Mouse (Mus musculus) forebrain, embryonic 11.5 days (tissue): ENCODE measurements around the gene Vmn2r100. TPM values are rescaled to one million over a fixed set of nuclear protein-coding genes. Genes with fewer than 3 reads are reported as not detected.

Experiments
- ATAC-seq: fragments of 200-750 bp; cut with Nextera tagmentation; replicated peaks from 2 replicates; pipeline ENCODE4 v1.8.0; 2017; ENCODE audit warnings: moderate TSS enrichment; ENCODE audit not compliant: low FRiP score
- DNase-seq: peaks from one replicate; pipeline ENCODE4 v3.0.0-alpha.2; 2017; ENCODE audit warnings: low spot score
- H3K27ac ChIP-seq: fragments of 300-500 bp; sonication (generic); 2 replicates; pipeline ENCODE4 v1.5.1; 2014; ENCODE audit warnings: low read depth, low read length
- H3K27me3 ChIP-seq: fragments of 300-500 bp; sonication (generic); 2 replicates; pipeline ENCODE4 v1.6.1; 2014; ENCODE audit warnings: mild to moderate bottlenecking, low read length, mixed read lengths; ENCODE audit not compliant: control insufficient read depth, insufficient read depth
- H3K36me3 ChIP-seq: fragments of 300-500 bp; sonication (generic); 2 replicates; pipeline ENCODE4 v1.6.1; 2014; ENCODE audit warnings: mild to moderate bottlenecking, low read length, moderate library complexity, mixed read lengths; ENCODE audit not compliant: control insufficient read depth, insufficient read depth
- H3K4me1 ChIP-seq: fragments of 300-500 bp; sonication (generic); replicated peaks from 2 replicates; pipeline ENCODE4 v1.6.1; 2014; ENCODE audit warnings: low read length, mixed read lengths; ENCODE audit not compliant: control insufficient read depth, insufficient read depth
- H3K4me2 ChIP-seq: fragments of 300-500 bp; sonication (generic); 2 replicates; pipeline ENCODE4 v1.6.1; 2014; ENCODE audit warnings: low read depth, mild to moderate bottlenecking, low read length, moderate library complexity, mixed read lengths; ENCODE audit not compliant: severe bottlenecking
- H3K4me3 ChIP-seq: fragments of 300-500 bp; sonication (generic); 2 replicates; pipeline ENCODE4 v1.5.1; 2014; ENCODE audit warnings: low read depth, low read length
- H3K9ac ChIP-seq: fragments of 300-500 bp; sonication (generic); 2 replicates; pipeline ENCODE4 v1.6.1; 2014; ENCODE audit warnings: low read length
- H3K9me3 ChIP-seq: fragments of 300-500 bp; sonication (generic); 2 replicates; pipeline ENCODE4 v1.6.1; 2016; ENCODE audit warnings: low read length, mixed read lengths; ENCODE audit not compliant: control insufficient read depth
- polyA plus RNA-seq: library from polyadenylated mRNA; unstranded; fragments of >200 nt; fragmentation: Nextera tagmentation; extraction: Ambion mirVana; gene quantifications from 2 replicates; pipeline ENCODE4 v1.2.1, GENCODE M21; 2014

Vmn2r100 gene
- polyA plus RNA-seq, result not detected in 2 replicates

DNA sequence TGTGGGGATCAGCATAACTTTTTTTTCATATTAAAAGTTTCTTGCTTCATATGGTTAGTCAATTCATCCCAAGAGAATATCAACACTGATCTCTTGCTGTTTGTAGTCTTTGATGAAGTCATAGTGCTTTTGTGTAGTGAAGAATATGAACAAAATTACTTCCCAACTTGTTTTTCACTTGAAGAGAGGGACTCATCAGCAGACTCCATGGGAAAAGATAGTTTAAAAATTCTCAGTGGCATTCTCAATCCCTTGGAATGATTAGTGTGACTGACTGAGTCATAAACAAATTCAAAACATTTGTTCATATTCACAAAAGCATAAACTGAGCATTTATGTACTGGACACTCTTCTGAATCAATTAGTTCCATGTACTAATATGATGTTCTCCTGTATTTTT, at the start of gene Vmn2r100:
TSS of gene Vmn2r100 (plus strand) at position 301 of the 400 bp plus-strand sequence.
- H3K4me3 ChIP-seq, result no peak within 1 kb of the TSS
- no peaks in the 10 kb centered on the region for H3K9me3 ChIP-seq
- H3K4me1 ChIP-seq, result no peaks in the 10 kb centered on the region
- no peak for ATAC-seq
- no peak within 1 kb of the TSS for H3K9ac ChIP-seq
- no peaks in the 10 kb centered on the region for H3K27me3 ChIP-seq
- DNase-seq, result no peak
- H3K4me2 ChIP-seq, result no peak within 1 kb of the TSS
- H3K27ac ChIP-seq, result no peak within 1 kb of the TSS
- H3K36me3 ChIP-seq, result no peaks in the 10 kb centered on the region

DNA sequence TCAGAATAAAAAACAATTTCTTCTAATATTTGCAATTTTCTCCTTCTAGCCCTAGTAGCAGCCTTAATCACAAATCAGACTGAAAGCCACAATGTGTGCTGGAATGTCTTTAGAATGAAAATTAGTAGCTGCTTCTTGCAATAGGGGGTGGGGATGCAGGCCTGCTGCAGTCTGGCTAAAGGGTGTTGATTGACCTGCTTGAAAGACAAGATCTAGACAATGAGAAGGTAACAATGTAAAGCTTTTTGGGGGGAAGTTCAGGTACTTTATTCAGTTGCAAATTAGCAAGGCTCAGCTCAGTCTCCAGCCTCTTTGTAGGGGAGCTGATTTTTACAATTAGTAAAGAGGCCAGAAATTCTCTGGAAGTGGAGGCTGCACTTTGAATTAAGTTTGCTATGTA, 21.7 kb upstream of the Vmn2r100 start:
- Histone ChIP-seq H3K9me3 (peaks cover 4% of the 10 kb centered on the region; the same call in 1 of the 2 replicates), H3K4me3 (no peak overlapping the region), H3K36me3 (no peaks in the 10 kb centered on the region), H3K4me2 (no peak overlapping the region), H3K9ac (no peak overlapping the region), H3K27ac (no peak overlapping the region), H3K4me1 (no peaks in the 10 kb centered on the region), H3K27me3 (no peaks in the 10 kb centered on the region)
- ATAC-seq, result no peak
- DNase-seq, result no peak

DNA sequence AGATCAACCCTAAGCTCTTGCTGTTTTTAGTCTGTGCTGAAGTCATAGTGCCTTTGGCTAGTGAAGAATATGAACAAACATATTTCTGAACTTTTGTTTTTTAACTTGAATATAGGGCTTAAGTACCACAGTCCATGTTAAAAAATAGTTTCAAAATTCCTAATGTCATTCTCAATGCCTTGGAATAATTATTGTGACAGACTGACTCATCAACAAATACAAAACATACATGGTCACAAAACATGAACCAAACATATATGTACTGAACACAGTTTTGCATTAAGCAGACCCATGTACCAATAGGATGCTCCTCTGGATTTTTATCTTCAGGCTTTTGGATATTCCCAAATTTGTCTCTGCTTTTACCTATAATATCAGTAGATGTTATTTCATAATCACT, 72.4 kb downstream of the Vmn2r100 start, which contains the start of gene Vmn2r101:
TSS of gene Vmn2r101 (plus strand) at position 301 of the 400 bp plus-strand sequence.
- Histone ChIP-seq H3K4me2 (no peak within 1 kb of the TSS), H3K27me3 (no peaks in the 10 kb centered on the region), H3K9me3 (no peaks in the 10 kb centered on the region), H3K9ac (no peak within 1 kb of the TSS), H3K4me1 (no peaks in the 10 kb centered on the region), H3K4me3 (no peak within 1 kb of the TSS), H3K36me3 (no peaks in the 10 kb centered on the region), H3K27ac (no peak within 1 kb of the TSS)
- ATAC-seq, result no peak
- no peak for DNase-seq

Other genes with a start within 250 kb of the Vmn2r100 start
- gene Vmn2r99, start 142.8 kb upstream of the Vmn2r100 start, polyA plus RNA-seq, result not detected in 2 replicates
- gene Vmn2r101, start 72.5 kb downstream of the Vmn2r100 start, polyA plus RNA-seq, result not detected in 2 replicates
- not detected in 2 replicates for gene Vmn2r102, start 155.6 kb downstream of the Vmn2r100 start, polyA plus RNA-seq